Mouse (Mus musculus): ENCODE results near the gene 0610009B22Rik.
A peak's percentile ranks its signal among the peaks of the same experiment; 100 is the strongest.
"Not testable (repeated sequence)": the region's sequence is repeated elsewhere in the genome, so short reads cannot be mapped to it uniquely, and the experiment has no call there.

0610009B22Rik gene

GRCm38 (mm10) chr11:51688330-51689328, at the start of gene 0610009B22Rik:
0610009B22Rik (minus strand) TSS chr11:51688874.
- DNase-seq (ENCODE audit: low spot score in 2 of 2): peak; percentile 98 to 100

- DNase-seq (ENCODE audit: low spot score in 2 of 2): not testable (repeated sequence)
These were observed 45.5 kb upstream of the 0610009B22Rik start for GRCm38 (mm10) chr11:51734218-51734617.

GRCm38 (mm10) chr11:51732883-51733282, 44.2 kb upstream of the 0610009B22Rik start:
- no peak for DNase-seq (ENCODE audit: low spot score in 2 of 2)

GRCm38 (mm10) chr11:51721066-51721465, 32.4 kb upstream of the 0610009B22Rik start:
- DNase-seq (ENCODE audit: low spot score in 2 of 2): no peak

GRCm38 (mm10) chr11:51707080-51707479, 18.4 kb upstream of the 0610009B22Rik start:
- DNase-seq (ENCODE audit: low spot score in 2 of 2): no peak

- no peak for DNase-seq (ENCODE audit: low spot score in 2 of 2)
These were observed 17.8 kb upstream of the 0610009B22Rik start for GRCm38 (mm10) chr11:51706451-51706850.

- peak; percentile 16 to 70 for DNase-seq (ENCODE audit: low spot score in 2 of 2)
These were observed 14.8 kb upstream of the 0610009B22Rik start for GRCm38 (mm10) chr11:51703379-51703998.

GRCm38 (mm10) chr11:51702831-51703230, 14.2 kb upstream of the 0610009B22Rik start:
- DNase-seq (ENCODE audit: low spot score in 2 of 2): no peak

- no peak for DNase-seq (ENCODE audit: low spot score in 2 of 2)
These were observed 6.3 kb upstream of the 0610009B22Rik start for GRCm38 (mm10) chr11:51694984-51695383.

GRCm38 (mm10) chr11:51690597-51690996, 1.9 kb upstream of the 0610009B22Rik start:
- DNase-seq (ENCODE audit: low spot score in 2 of 2): not testable (repeated sequence)

- DNase-seq (ENCODE audit: low spot score in 2 of 2): no peak
These were observed 669 bp upstream of the 0610009B22Rik start for GRCm38 (mm10) chr11:51689343-51689742.

- no peak for DNase-seq (ENCODE audit: low spot score in 2 of 2)
These were observed 6.7 kb downstream of the 0610009B22Rik start for GRCm38 (mm10) chr11:51681976-51682374.

- peak; percentile 76 to 93 for DNase-seq (ENCODE audit: low spot score in 2 of 2)
These were observed 7.2 kb downstream of the 0610009B22Rik start for GRCm38 (mm10) chr11:51681324-51681975.

GRCm38 (mm10) chr11:51679466-51679865, 9.2 kb downstream of the 0610009B22Rik start:
- no peak for DNase-seq (ENCODE audit: low spot score in 2 of 2)

GRCm38 (mm10) chr11:51677737-51678418, 10.8 kb downstream of the 0610009B22Rik start:
- DNase-seq (ENCODE audit: low spot score in 2 of 2): peak in 1 of 2 experiments; percentile 30

GRCm38 (mm10) chr11:51675386-51675785, 13.3 kb downstream of the 0610009B22Rik start:
- no peak for DNase-seq (ENCODE audit: low spot score in 2 of 2)

GRCm38 (mm10) chr11:51673291-51673690, 15.4 kb downstream of the 0610009B22Rik start:
- no peak for DNase-seq (ENCODE audit: low spot score in 2 of 2)

GRCm38 (mm10) chr11:51671376-51671775, 17.3 kb downstream of the 0610009B22Rik start:
- no peak for DNase-seq (ENCODE audit: low spot score in 2 of 2)

GRCm38 (mm10) chr11:51670846-51671245, 17.8 kb downstream of the 0610009B22Rik start:
- no peak for DNase-seq (ENCODE audit: low spot score in 2 of 2)

- DNase-seq (ENCODE audit: low spot score in 2 of 2): not testable (repeated sequence)
These were observed 23.9 kb downstream of the 0610009B22Rik start for GRCm38 (mm10) chr11:51664747-51665146.

- DNase-seq (ENCODE audit: low spot score in 2 of 2): no peak
These were observed 26.0 kb downstream of the 0610009B22Rik start for GRCm38 (mm10) chr11:51662632-51663031.

Data from spleen, postnatal 10 days (tissue).